Mouse (Mus musculus) G1E (cell line): ENCODE measurements around the gene Cfap299.

Experiments used
- CTCF ChIP-seq: IDR thresholded peaks from 2 replicates; pipeline ENCODE4 v1.5.1; 2012; ENCODE audit warnings: low read depth, low read length, inconsistent platforms, mixed read lengths
- GATA2 ChIP-seq: IDR thresholded peaks from 2 replicates; pipeline ENCODE4 v1.6.1; 2012; ENCODE audit warnings: low read depth, low read length, inconsistent platforms, borderline replicate concordance
- TAL1 ChIP-seq: conservative IDR thresholded peaks from 2 replicates; pipeline ENCODE4 v1.6.1; 2012; ENCODE audit warnings: low read depth, low read length, inconsistent platforms, mixed read lengths

DNA sequence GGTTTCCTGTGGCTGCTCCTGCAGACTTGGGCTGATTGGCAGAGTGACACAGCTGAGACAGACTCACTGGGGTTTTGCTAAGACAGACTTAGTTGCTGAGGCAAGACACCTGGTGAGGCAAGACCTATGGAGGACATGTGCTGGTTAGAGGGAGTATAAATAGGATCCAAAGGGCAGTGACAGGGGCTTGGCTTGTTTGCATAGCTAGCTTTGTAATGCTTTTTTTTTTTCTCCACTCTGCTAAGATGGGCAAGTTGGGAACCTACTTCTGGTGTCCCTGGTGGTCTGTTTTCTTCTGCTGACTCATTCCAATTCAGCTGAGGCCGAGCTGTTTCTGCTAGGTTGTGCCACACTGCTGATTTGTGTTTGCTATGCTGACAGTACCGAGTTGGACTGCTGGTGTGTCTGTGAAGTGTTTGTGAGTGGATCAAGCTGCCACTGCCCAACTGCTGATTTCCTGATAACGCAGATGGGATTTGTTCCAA lies 240.0 kb downstream of the Cfap299 start:
- TF ChIP-seq CTCF: no peak
- no peak for TF ChIP-seq TAL1
- no peak for TF ChIP-seq GATA2
